23 mouse cellular contexts compared by ENCODE assay signal in the genomic region with DNA sequence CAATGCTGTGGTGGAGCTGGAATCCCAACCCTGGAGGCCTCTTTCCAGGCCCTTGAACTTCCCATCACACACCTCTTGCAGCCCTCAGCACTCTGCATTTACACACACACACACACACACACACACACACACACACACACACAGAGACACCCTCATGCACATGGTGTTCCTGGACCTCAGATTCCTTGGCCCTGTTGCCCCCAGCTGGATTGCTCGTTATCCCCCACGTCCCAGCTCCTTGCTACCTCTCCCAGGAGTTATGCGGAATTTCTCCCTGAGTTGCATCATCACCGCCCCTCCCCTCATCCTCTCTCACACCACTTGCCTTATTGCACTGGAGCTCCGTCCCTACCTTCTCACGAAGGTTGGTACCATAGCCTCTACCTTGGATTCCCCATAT. TPM values are rescaled to one million over a fixed set of nuclear protein-coding genes. Genes with fewer than 3 reads are reported as not detected.
DNase-seq lines count a peak whose midpoint lies in the region; ATAC-seq and TF ChIP-seq lines count a peak whose summit lies in the region.
"Had no signal": no experiment of that assay in that cellular context is flagged by ENCODE, and none has a peak within 500 bp of the region (broad histone marks: within the 10 kb centered on the region; RNA-seq: fewer than 3 reads in every experiment).

No protein-coding gene starts in this region.

- DNase-seq in heart, adult 18-20 months, result peak; percentile 45 to 56
- no peak for DNase-seq in heart, postnatal 36 days
- no peak for DNase-seq in kidney, adult 2 months
- no peak for DNase-seq in kidney, postnatal 14 days
- DNase-seq in MN1 (ENCODE audit: low spot score), result peak; percentile 52
- no peak for DNase-seq in T-cell, adult 2 months (ENCODE audit: low spot score)
- DNase-seq: adrenal gland, adult 8-10 months; cerebellum, adult 18-20 months; right cerebral cortex, postnatal 25 days; spleen, adult 18-20 months had no signal

- H3K4me2 ChIP-seq in embryonic facial prominence, embryonic 13.5 days, result no peak overlapping the region
- H3K4me2 ChIP-seq: forebrain, embryonic 13.5 days; kidney, embryonic 15.5 days; limb, embryonic 15.5 days; neural tube, embryonic 13.5 days had no signal

- H3K27ac ChIP-seq in kidney, adult 2 months (ENCODE audit: insufficient read depth, low read depth, low read length), result 0 out of 2 replicates have a peak overlapping the region, but pooled peaks have one; percentile 12
- H3K27ac ChIP-seq in embryonic facial prominence, embryonic 13.5 days, result no peak overlapping the region
- H3K27ac ChIP-seq: forebrain, embryonic 13.5 days; hindbrain, embryonic 10.5 days; hindbrain, postnatal 0 days; kidney, embryonic 15.5 days; limb, embryonic 15.5 days; liver, embryonic 14.5 days; neural tube, embryonic 13.5 days had no signal

- no peak for TF ChIP-seq POLR2A in kidney, adult 2 months (IDR thresholded peaks at IDR 0.05; ENCODE audit: low read depth, low read length)

- H3K9me3 ChIP-seq in embryonic facial prominence, embryonic 13.5 days, result no peaks in the 10 kb centered on the region
- H3K9me3 ChIP-seq: forebrain, embryonic 13.5 days; G1E; hindbrain, embryonic 10.5 days; kidney, embryonic 15.5 days; limb, embryonic 15.5 days; neural tube, embryonic 13.5 days had no signal

- H3K36me3 ChIP-seq in kidney, adult 2 months (ENCODE audit: control insufficient read depth, insufficient read depth, low read length), result no peaks in the 10 kb centered on the region
- H3K36me3 ChIP-seq in embryonic facial prominence, embryonic 13.5 days, result no peaks in the 10 kb centered on the region
- H3K36me3 ChIP-seq: hindbrain, embryonic 10.5 days; kidney, embryonic 15.5 days; limb, embryonic 15.5 days; neural tube, embryonic 13.5 days had no signal

- 0 out of 2 replicates have a peak overlapping the region, but pooled peaks have one; percentile 16 for H3K9ac ChIP-seq in embryonic facial prominence, embryonic 13.5 days
- H3K9ac ChIP-seq: forebrain, embryonic 13.5 days; kidney, embryonic 15.5 days; limb, embryonic 15.5 days; liver, embryonic 14.5 days; neural tube, embryonic 13.5 days had no signal

- 75% methylated on average over 6 of the region's 6 CpGs for WGBS in kidney, adult 2 months
- whole genome bisulfite sequencing in embryonic facial prominence, embryonic 13.5 days, result 58% methylated on average over 6 of the region's 6 CpGs

- no peak overlapping the region for H3K4me3 ChIP-seq in kidney, adult 2 months (ENCODE audit: insufficient read depth, low read depth, low read length)
- H3K4me3 ChIP-seq in embryonic facial prominence, embryonic 13.5 days, result no peak overlapping the region
- H3K4me3 ChIP-seq: forebrain, embryonic 13.5 days; hindbrain, embryonic 10.5 days; kidney, embryonic 15.5 days; limb, embryonic 15.5 days; neural tube, embryonic 13.5 days had no signal

- no peak for TF ChIP-seq CTCF in kidney, adult 2 months (conservative IDR thresholded peaks at IDR 0.05; ENCODE audit: insufficient read depth, insufficient read length, low read depth, low read length)

- intact Hi-C loops in heart, postnatal 36 days (cut with DNase I), result no loop called here

- H3K27me3 ChIP-seq in kidney, adult 2 months (replicated peaks; ENCODE audit: control insufficient read depth, insufficient read depth, low read length), result no peaks in the 10 kb centered on the region
- H3K27me3 ChIP-seq in embryonic facial prominence, embryonic 13.5 days, result no peaks in the 10 kb centered on the region
- H3K27me3 ChIP-seq: CH12.LX; forebrain, embryonic 13.5 days; kidney, embryonic 15.5 days; limb, embryonic 15.5 days; neural tube, embryonic 13.5 days had no signal

- H3K4me1 ChIP-seq in kidney, adult 2 months (ENCODE audit: control insufficient read depth, insufficient read depth, low read length), result peaks cover 9% of the 10 kb centered on the region
- peaks cover 18% of the 10 kb centered on the region for H3K4me1 ChIP-seq in embryonic facial prominence, embryonic 13.5 days
- H3K4me1 ChIP-seq: forebrain, embryonic 13.5 days had no signal

- ATAC-seq in embryonic facial prominence, embryonic 13.5 days (ENCODE audit: insufficient number of reproducible peaks, insufficient read depth, low FRiP score, low TSS enrichment, low read depth), result no peak
- no peak for ATAC-seq in CD4-positive, CD25-positive, alpha-beta regulatory T cell, adult 4 months
- ATAC-seq: activated CD4-positive, CD25-positive, alpha-beta regulatory T cell, adult 4 months; forebrain, embryonic 13.5 days; hindbrain, postnatal 0 days; intestine, embryonic 16.5 days had no signal

RNA-seq across cellular contexts. Expression of a gene that starts 23.2 kb away (rescaled TPM):
- total RNA-seq in heart, adult 18-20 months (2021), result 10 to 100 TPM; 66.6 to 67.6 TPM
- 10 to 100 TPM; 74.2 to 80.7 TPM for total RNA-seq in heart, postnatal 36 days (2021)
- polyA plus RNA-seq in kidney, adult 2 months (2012; rRNA removed), result 11.7 and 15.6 TPM in 2 replicates
- 13.9 and 16.8 TPM in 2 replicates for polyA plus RNA-seq in embryonic facial prominence, embryonic 13.5 days (2015; fragmentation: Nextera tagmentation; extraction: Ambion mirVana)
- 100 to 1,000 TPM; 114 to 159 TPM for polyA plus RNA-seq in CD4-positive, CD25-positive, alpha-beta regulatory T cell, adult 4 months (2017; shearing (Covaris generic))

RNA-seq across cellular contexts. Expression of a gene that starts 52.0 kb away (rescaled TPM):
- total RNA-seq in heart, adult 18-20 months (2021), result 10 to 100 TPM; 12.8 to 13.2 TPM
- 10 to 100 TPM; 14.4 to 21.4 TPM for total RNA-seq in heart, postnatal 36 days (2021)
- polyA plus RNA-seq in kidney, adult 2 months (2012; rRNA removed), result 38.6 and 42.0 TPM in 2 replicates
- 146 and 163 TPM in 2 replicates for polyA plus RNA-seq in embryonic facial prominence, embryonic 13.5 days (2015; fragmentation: Nextera tagmentation; extraction: Ambion mirVana)
- polyA plus RNA-seq in CD4-positive, CD25-positive, alpha-beta regulatory T cell, adult 4 months (2017; shearing (Covaris generic)), result under 1 TPM; 0.15 to 0.92 TPM

Comparison
In these comparisons a context has a peak if more than half of its experiments do, and no peak if none do; other contexts are left out.
1. DNase-seq: peak in heart, adult 18-20 months (2 of 2) and MN1 (single experiment); none in heart, postnatal 36 days (0 of 2), kidney, adult 2 months (single experiment), kidney, postnatal 14 days (single experiment) and T-cell, adult 2 months (single experiment).
2. RNA of a gene that starts 52.0 kb away (polyA plus RNA-seq): 146 to 163 TPM in embryonic facial prominence, embryonic 13.5 days and 38.6 to 42.0 TPM in kidney, adult 2 months; 0.15 to 0.92 TPM in CD4-positive, CD25-positive, alpha-beta regulatory T cell, adult 4 months; every median in the first group is over 10 times any median in the second.